Mouse (Mus musculus) hindbrain, embryonic 12.5 days (tissue): ENCODE results near the gene Nrxn1. TPM values are rescaled to one million over a fixed set of nuclear protein-coding genes. Genes with fewer than 3 reads are reported as not detected.

Experiments
- ATAC-seq: fragments of 200-750 bp; cut with Nextera tagmentation; 2 replicates; pipeline ENCODE4 v1.8.0; 2017; ENCODE audit warnings: moderate TSS enrichment; ENCODE audit not compliant: low FRiP score
- H3K27ac ChIP-seq: fragments of 300-500 bp; sonication (generic); 2 replicates; pipeline ENCODE4 v1.5.1; 2016; ENCODE audit warnings: mild to moderate bottlenecking
- H3K27me3 ChIP-seq: fragments of 300-500 bp; sonication (generic); 2 replicates; pipeline ENCODE4 v1.6.1; 2016; ENCODE audit warnings: mild to moderate bottlenecking
- H3K36me3 ChIP-seq: fragments of 300-500 bp; sonication (generic); 2 replicates; pipeline ENCODE4 v1.6.1; 2016; ENCODE audit warnings: mild to moderate bottlenecking
- H3K4me1 ChIP-seq: fragments of 300-500 bp; sonication (generic); 2 replicates; pipeline ENCODE4 v1.6.1; 2016
- H3K4me2 ChIP-seq: fragments of 300-500 bp; sonication (generic); replicated peaks from 2 replicates; pipeline ENCODE4 v1.6.1; 2016; ENCODE audit warnings: mild to moderate bottlenecking
- H3K4me3 ChIP-seq: fragments of 300-500 bp; sonication (generic); 2 replicates; pipeline ENCODE4 v1.5.1; 2016; ENCODE audit warnings: mild to moderate bottlenecking
- H3K9ac ChIP-seq: fragments of 300-500 bp; sonication (generic); 2 replicates; pipeline ENCODE4 v1.6.1; 2016; ENCODE audit warnings: mild to moderate bottlenecking, moderate library complexity
- H3K9me3 ChIP-seq: fragments of 300-500 bp; sonication (generic); replicated peaks from 2 replicates; pipeline ENCODE4 v1.6.1; 2016; ENCODE audit warnings: mild to moderate bottlenecking
- WGBS: fragments of 180-500 bp; shearing (Covaris S2); methylation state at CpG from one replicate; pipeline ENCODE4 v1.1.7; 2016; 5-methylcytosine and 5-hydroxymethylcytosine counted together
- polyA plus RNA-seq: library from polyadenylated mRNA; unstranded; fragments of >200 nt; fragmentation: Nextera tagmentation; extraction: Ambion mirVana; gene quantifications from 2 replicates; pipeline ENCODE4 v1.2.1, GENCODE M21; 2016

Nrxn1 gene
- polyA plus RNA-seq, 1 experiment from 2014 or later: 48.8 TPM

- no peak for ATAC-seq
- Histone ChIP-seq H3K4me1 (no peaks in the 10 kb centered on the region), H3K9me3 (no peaks in the 10 kb centered on the region), H3K27ac (no peak overlapping the region), H3K4me3 (no peak overlapping the region), H3K27me3 (no peaks in the 10 kb centered on the region), H3K4me2 (no peak overlapping the region), H3K9ac (no peak overlapping the region), H3K36me3 (no peaks in the 10 kb centered on the region)
These were observed 408.7 kb downstream of the Nrxn1 start for GRCm38 (mm10) chr17:90684172-90684571.

GRCm38 (mm10) chr17:90681019-90681418 lies 411.9 kb downstream of the Nrxn1 start:
- Histone ChIP-seq H3K36me3 (no peaks in the 10 kb centered on the region), H3K9ac (no peak overlapping the region), H3K27ac (no peak overlapping the region), H3K9me3 (no peaks in the 10 kb centered on the region), H3K4me1 (no peaks in the 10 kb centered on the region), H3K4me3 (no peak overlapping the region), H3K4me2 (no peak overlapping the region), H3K27me3 (no peaks in the 10 kb centered on the region)
- ATAC-seq: no peak
- WGBS: 83% methylated on average over 1 of the region's 1 CpGs

GRCm38 (mm10) chr17:90676676-90677075 lies 416.2 kb downstream of the Nrxn1 start:
- Histone ChIP-seq H3K27ac (no peak overlapping the region), H3K4me2 (no peak overlapping the region), H3K4me3 (no peak overlapping the region), H3K36me3 (no peaks in the 10 kb centered on the region), H3K9ac (no peak overlapping the region), H3K4me1 (no peaks in the 10 kb centered on the region), H3K27me3 (no peaks in the 10 kb centered on the region), H3K9me3 (no peaks in the 10 kb centered on the region)
- no peak for ATAC-seq
- 80% methylated on average over 2 of the region's 2 CpGs for WGBS

GRCm38 (mm10) chr17:90662318-90662717 lies 430.6 kb downstream of the Nrxn1 start:
- no peak for ATAC-seq
- Histone ChIP-seq H3K27me3 (no peaks in the 10 kb centered on the region), H3K9me3 (no peaks in the 10 kb centered on the region), H3K4me2 (no peak overlapping the region), H3K4me3 (no peak overlapping the region), H3K36me3 (no peaks in the 10 kb centered on the region), H3K27ac (no peak overlapping the region), H3K9ac (no peak overlapping the region), H3K4me1 (no peaks in the 10 kb centered on the region)
- 92% methylated on average over 2 of the region's 2 CpGs for WGBS

DNA sequence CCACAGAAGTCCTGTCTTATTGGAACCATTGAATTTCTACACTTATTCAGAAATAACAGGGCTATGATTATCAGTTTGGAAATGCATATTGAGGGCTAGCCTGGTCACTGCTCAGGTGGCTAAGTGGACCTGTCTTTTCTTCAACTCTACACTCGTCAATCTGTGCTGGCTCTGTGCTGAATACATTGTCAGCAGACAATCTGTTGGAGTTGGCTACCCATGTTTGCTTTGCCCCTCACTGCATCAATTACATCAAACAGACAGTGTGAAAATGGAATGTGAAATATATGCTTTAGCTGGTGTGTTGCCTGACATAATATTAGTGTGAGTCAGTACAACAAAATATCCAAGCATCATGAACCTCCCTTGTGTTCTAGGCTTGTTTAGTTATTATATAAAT lies 438.4 kb downstream of the Nrxn1 start:
- Histone ChIP-seq H3K27ac (no peak overlapping the region), H3K4me3 (no peak overlapping the region), H3K9me3 (no peaks in the 10 kb centered on the region), H3K36me3 (no peaks in the 10 kb centered on the region), H3K9ac (no peak overlapping the region), H3K27me3 (no peaks in the 10 kb centered on the region), H3K4me2 (no peak overlapping the region), H3K4me1 (no peaks in the 10 kb centered on the region)
- ATAC-seq: no peak
- WGBS: 74% methylated on average over 1 of the region's 1 CpGs

DNA sequence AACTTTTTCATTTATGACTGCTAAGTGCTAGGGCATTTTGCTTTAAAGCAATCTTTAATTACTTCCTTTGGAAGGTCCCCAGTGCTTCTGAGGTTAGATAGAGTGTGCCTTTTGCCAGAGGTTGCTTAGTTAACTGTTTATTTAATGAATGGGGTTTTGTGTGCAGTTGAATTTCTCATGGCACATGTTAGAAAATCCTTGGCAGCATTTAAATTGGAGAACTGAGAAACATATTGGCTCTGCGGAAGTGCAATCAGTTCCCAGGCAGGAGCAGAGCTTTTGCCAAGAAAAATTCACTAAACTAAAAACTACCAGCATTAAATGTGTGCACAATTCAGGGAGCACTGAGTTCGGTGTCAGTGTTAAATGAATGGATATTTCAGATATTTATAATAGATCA lies 439.5 kb downstream of the Nrxn1 start:
- H3K9me3 ChIP-seq: no peaks in the 10 kb centered on the region
- WGBS: 78% methylated on average over 2 of the region's 2 CpGs
- no peak overlapping the region for H3K9ac ChIP-seq
- no peaks in the 10 kb centered on the region for H3K27me3 ChIP-seq
- no peaks in the 10 kb centered on the region for H3K36me3 ChIP-seq
- no peaks in the 10 kb centered on the region for H3K4me1 ChIP-seq
- H3K4me3 ChIP-seq: no peak overlapping the region
- no peak for ATAC-seq
- no peak overlapping the region for H3K27ac ChIP-seq
- no peak overlapping the region for H3K4me2 ChIP-seq

DNA sequence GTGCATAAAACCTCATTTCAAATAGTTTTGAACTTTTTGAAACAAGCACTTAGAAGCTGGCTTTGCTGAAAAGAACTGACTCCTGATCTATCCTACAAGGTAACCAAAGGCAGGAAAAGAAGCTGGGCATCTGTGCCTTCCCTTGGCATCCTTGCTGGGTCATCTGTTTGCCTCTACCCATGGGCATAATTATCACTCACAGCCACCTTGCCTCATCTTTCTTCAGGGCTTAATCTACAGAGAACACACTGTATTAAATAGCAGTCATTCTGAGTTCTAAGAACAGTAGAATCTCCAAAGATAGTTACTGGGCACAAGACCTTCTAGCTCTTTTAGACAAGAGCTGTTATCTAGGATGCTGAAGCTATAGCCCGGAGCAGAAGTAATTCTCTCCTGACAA lies 442.6 kb downstream of the Nrxn1 start:
- no peaks in the 10 kb centered on the region for H3K36me3 ChIP-seq
- H3K4me2 ChIP-seq: no peak overlapping the region
- no peaks in the 10 kb centered on the region for H3K27me3 ChIP-seq
- 79% methylated on average over 1 of the region's 1 CpGs for WGBS
- no peak overlapping the region for H3K9ac ChIP-seq
- no peak overlapping the region for H3K4me3 ChIP-seq
- ATAC-seq: no peak
- no peak overlapping the region for H3K27ac ChIP-seq
- H3K9me3 ChIP-seq: no peaks in the 10 kb centered on the region
- H3K4me1 ChIP-seq: no peaks in the 10 kb centered on the region

DNA sequence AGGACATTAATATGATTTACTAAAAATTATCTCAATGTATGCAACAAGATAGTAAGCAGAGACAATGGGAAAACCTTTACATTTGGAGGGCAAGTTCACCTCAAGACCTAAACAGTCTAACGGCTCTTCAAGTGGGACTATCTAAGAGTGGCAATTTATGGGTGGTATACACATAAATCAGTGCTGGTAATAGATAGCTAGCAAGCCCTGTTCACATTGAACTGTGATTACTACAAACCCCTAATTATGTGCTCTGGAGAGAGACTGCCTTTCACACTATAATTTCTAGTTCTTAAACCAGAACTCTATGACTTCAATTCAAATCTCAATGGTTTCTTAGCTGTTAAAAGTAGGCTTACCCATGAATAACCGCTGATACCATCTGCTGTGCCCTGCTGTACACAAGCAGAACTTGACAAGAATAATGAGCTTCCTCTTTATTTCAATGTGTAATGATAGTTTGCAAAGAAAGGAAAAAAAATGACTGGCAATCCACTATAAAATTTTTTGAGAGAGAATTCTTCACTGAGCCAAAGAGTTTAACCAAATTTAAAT lies 453.8 kb downstream of the Nrxn1 start:
- no peaks in the 10 kb centered on the region for H3K36me3 ChIP-seq
- 84% methylated on average over 2 of the region's 2 CpGs for WGBS
- H3K4me3 ChIP-seq: no peak overlapping the region
- ATAC-seq: no peak
- no peaks in the 10 kb centered on the region for H3K27me3 ChIP-seq
- H3K4me2 ChIP-seq: no peak overlapping the region
- H3K4me1 ChIP-seq: no peaks in the 10 kb centered on the region
- no peaks in the 10 kb centered on the region for H3K9me3 ChIP-seq
- H3K9ac ChIP-seq: no peak overlapping the region
- no peak overlapping the region for H3K27ac ChIP-seq

- no peaks in the 10 kb centered on the region for H3K4me1 ChIP-seq
- H3K27ac ChIP-seq: no peak overlapping the region
- WGBS: 91% methylated on average over 4 of the region's 4 CpGs
- ATAC-seq: no peak
- no peaks in the 10 kb centered on the region for H3K27me3 ChIP-seq
- no peak overlapping the region for H3K4me3 ChIP-seq
- no peak overlapping the region for H3K9ac ChIP-seq
- H3K36me3 ChIP-seq: no peaks in the 10 kb centered on the region
- H3K4me2 ChIP-seq: no peak overlapping the region
- H3K9me3 ChIP-seq: no peaks in the 10 kb centered on the region
These were observed 454.6 kb downstream of the Nrxn1 start for GRCm38 (mm10) chr17:90638183-90638727.

GRCm38 (mm10) chr17:90631371-90631770 lies 461.5 kb downstream of the Nrxn1 start:
- Histone ChIP-seq H3K4me3 (no peak overlapping the region), H3K27ac (no peak overlapping the region), H3K36me3 (no peaks in the 10 kb centered on the region), H3K9me3 (no peaks in the 10 kb centered on the region), H3K4me1 (peaks cover 2% of the 10 kb centered on the region; the same call in 1 of the 2 replicates), H3K27me3 (no peaks in the 10 kb centered on the region), H3K4me2 (no peak overlapping the region), H3K9ac (no peak overlapping the region)
- 49% methylated on average over 2 of the region's 2 CpGs for WGBS
- ATAC-seq: no peak

GRCm38 (mm10) chr17:90629851-90630250 lies 463.0 kb downstream of the Nrxn1 start:
- Histone ChIP-seq H3K9ac (no peak overlapping the region), H3K4me2 (no peak overlapping the region), H3K4me1 (peaks cover 2% of the 10 kb centered on the region; the same call in 1 of the 2 replicates), H3K4me3 (no peak overlapping the region), H3K27me3 (no peaks in the 10 kb centered on the region), H3K27ac (peak overlapping the region; percentile 35; the same call in 1 of the 2 replicates), H3K36me3 (no peaks in the 10 kb centered on the region), H3K9me3 (no peaks in the 10 kb centered on the region)
- 75% methylated on average over 13 of the region's 13 CpGs for WGBS
- no peak for ATAC-seq

GRCm38 (mm10) chr17:90628469-90628868 lies 464.4 kb downstream of the Nrxn1 start:
- no peaks in the 10 kb centered on the region for H3K36me3 ChIP-seq
- no peaks in the 10 kb centered on the region for H3K27me3 ChIP-seq
- H3K27ac ChIP-seq: no peak overlapping the region
- no peak overlapping the region for H3K4me2 ChIP-seq
- H3K4me3 ChIP-seq: no peak overlapping the region
- 40% methylated on average over 2 of the region's 2 CpGs for WGBS
- H3K9me3 ChIP-seq: no peaks in the 10 kb centered on the region
- H3K4me1 ChIP-seq: peaks cover 2% of the 10 kb centered on the region; the same call in 1 of the 2 replicates
- peak; percentile 46 for ATAC-seq
- no peak overlapping the region for H3K9ac ChIP-seq

DNA sequence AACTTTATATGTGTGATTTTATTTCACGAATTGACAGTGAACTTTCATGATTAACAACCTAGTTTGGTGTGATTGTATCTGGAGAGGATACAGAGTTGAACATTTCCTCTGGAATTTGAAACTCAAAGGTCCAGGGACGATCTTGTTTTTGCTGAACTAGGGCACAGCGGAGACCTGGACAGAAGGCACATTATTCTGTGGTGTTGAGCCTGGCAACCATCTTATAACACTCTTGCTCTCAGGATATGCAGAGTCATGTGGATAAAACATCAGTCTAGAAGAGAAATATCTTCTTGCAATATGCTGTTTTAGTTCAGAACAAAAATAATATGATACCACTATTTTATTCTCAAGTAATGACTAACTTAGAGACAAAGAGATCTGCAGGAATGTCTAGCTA lies 464.9 kb downstream of the Nrxn1 start:
- H3K4me2 ChIP-seq: no peak overlapping the region
- WGBS: 62% methylated on average over 3 of the region's 3 CpGs
- H3K36me3 ChIP-seq: no peaks in the 10 kb centered on the region
- no peaks in the 10 kb centered on the region for H3K27me3 ChIP-seq
- H3K4me1 ChIP-seq: peaks cover 2% of the 10 kb centered on the region; the same call in 1 of the 2 replicates
- no peak for ATAC-seq
- H3K9me3 ChIP-seq: no peaks in the 10 kb centered on the region
- no peak overlapping the region for H3K9ac ChIP-seq
- H3K4me3 ChIP-seq: no peak overlapping the region
- no peak overlapping the region for H3K27ac ChIP-seq
